Mouse (Mus musculus) liver, embryonic 12.5 days (tissue): ENCODE data around the gene Timp3. TPM values are rescaled to one million over a fixed set of nuclear protein-coding genes. Genes with fewer than 3 reads are reported as not detected.

Source experiments
- ATAC-seq: fragments of 200-750 bp; cut with Nextera tagmentation; 2 replicates; pipeline ENCODE4 v1.8.0; 2017; ENCODE audit warnings: moderate number of reproducible peaks, mild to moderate bottlenecking, moderate library complexity
- H3K27ac ChIP-seq: fragments of 300-500 bp; sonication (generic); 2 replicates; pipeline ENCODE4 v1.5.1; 2016; ENCODE audit warnings: mild to moderate bottlenecking
- H3K27me3 ChIP-seq: fragments of 300-500 bp; sonication (generic); replicated peaks from 2 replicates; pipeline ENCODE4 v1.6.1; 2016; ENCODE audit warnings: mild to moderate bottlenecking, moderate library complexity
- H3K36me3 ChIP-seq: fragments of 300-500 bp; sonication (generic); 2 replicates; pipeline ENCODE4 v1.6.1; 2016; ENCODE audit warnings: mild to moderate bottlenecking, moderate library complexity
- H3K4me1 ChIP-seq: fragments of 300-500 bp; sonication (generic); 2 replicates; pipeline ENCODE4 v1.6.1; 2016
- H3K4me2 ChIP-seq: fragments of 300-500 bp; sonication (generic); 2 replicates; pipeline ENCODE4 v1.6.1; 2016; ENCODE audit warnings: mild to moderate bottlenecking, moderate library complexity
- H3K4me3 ChIP-seq: fragments of 300-500 bp; sonication (generic); 2 replicates; pipeline ENCODE4 v1.5.1; 2016; ENCODE audit warnings: mild to moderate bottlenecking, moderate library complexity
- H3K9ac ChIP-seq: fragments of 300-500 bp; sonication (generic); 2 replicates; pipeline ENCODE4 v1.6.1; 2016; ENCODE audit warnings: mild to moderate bottlenecking, moderate library complexity
- H3K9me3 ChIP-seq: fragments of 300-500 bp; sonication (generic); replicated peaks from 2 replicates; pipeline ENCODE4 v1.6.1; 2016; ENCODE audit warnings: mild to moderate bottlenecking, moderate library complexity
- WGBS: fragments of 180-500 bp; shearing (Covaris S2); methylation state at CpG from one replicate; pipeline ENCODE4 v1.1.7; 2016; ENCODE audit not compliant: insufficient replicate concordance; 5-methylcytosine and 5-hydroxymethylcytosine counted together
- polyA plus RNA-seq: library from polyadenylated mRNA; unstranded; fragments of >200 nt; fragmentation: Nextera tagmentation; extraction: Ambion mirVana; gene quantifications from 2 replicates; pipeline ENCODE4 v1.2.1, GENCODE M21; 2016

Gene Timp3
- polyA plus RNA-seq, 1 experiment from 2014 or later = 17.0 TPM

GRCm38 (mm10) chr10:86318552-86319140 lies 18.5 kb downstream of the Timp3 start:
- no peak overlapping the region for H3K4me2 ChIP-seq
- H3K4me1 ChIP-seq = no peaks in the 10 kb centered on the region
- no peaks in the 10 kb centered on the region; the same call in 1 of the 2 replicates for H3K27me3 ChIP-seq
- no peak overlapping the region for H3K27ac ChIP-seq
- WGBS = 74% methylated on average over 5 of the region's 5 CpGs
- ATAC-seq = no peak
- H3K4me3 ChIP-seq = no peak overlapping the region
- H3K36me3 ChIP-seq = no peaks in the 10 kb centered on the region
- no peak overlapping the region for H3K9ac ChIP-seq
- no peaks in the 10 kb centered on the region for H3K9me3 ChIP-seq

- Histone ChIP-seq H3K9me3 (no peaks in the 10 kb centered on the region), H3K27me3 (no peaks in the 10 kb centered on the region; the same call in 1 of the 2 replicates), H3K9ac (no peak overlapping the region), H3K4me1 (no peaks in the 10 kb centered on the region), H3K4me3 (no peak overlapping the region), H3K36me3 (no peaks in the 10 kb centered on the region), H3K27ac (no peak overlapping the region), H3K4me2 (no peak overlapping the region)
- WGBS = 56% methylated on average over 3 of the region's 3 CpGs
- ATAC-seq = no peak
Measured at GRCm38 (mm10) chr10:86319526-86319925, 19.4 kb downstream of the Timp3 start.

- Histone ChIP-seq H3K4me2 (no peak overlapping the region), H3K9me3 (no peaks in the 10 kb centered on the region), H3K4me3 (no peak overlapping the region), H3K27ac (no peak overlapping the region), H3K4me1 (0 out of 2 replicates have a peak, but pooled peaks cover 2% of the 10 kb centered on the region), H3K27me3 (no peaks in the 10 kb centered on the region; the same call in 1 of the 2 replicates), H3K9ac (no peak overlapping the region), H3K36me3 (no peaks in the 10 kb centered on the region)
- no peak for ATAC-seq
- WGBS = 87% methylated on average over 5 of the region's 5 CpGs
Measured at GRCm38 (mm10) chr10:86320204-86320603, 20.0 kb downstream of the Timp3 start.

DNA sequence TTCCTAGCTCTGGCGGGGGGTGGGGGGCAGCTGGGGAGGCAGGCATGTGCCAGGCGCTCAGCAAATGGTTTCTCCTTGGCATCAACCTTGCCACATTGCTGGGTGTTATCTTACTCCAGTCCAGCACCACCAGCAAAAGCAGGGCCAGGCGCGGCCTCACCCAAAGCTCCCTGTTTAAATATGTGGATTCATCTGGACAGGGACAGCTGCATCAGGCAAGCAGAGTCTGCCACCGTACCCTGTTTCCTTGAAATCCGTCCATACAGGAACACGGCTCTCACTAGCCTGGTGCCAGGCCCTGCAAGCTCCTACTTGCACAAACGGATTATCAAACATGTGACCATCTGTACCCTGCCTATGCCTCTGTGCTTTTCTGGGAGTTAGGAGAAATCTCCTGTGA lies 21.0 kb downstream of the Timp3 start:
- ATAC-seq = no peak
- Histone ChIP-seq H3K4me2 (no peak overlapping the region), H3K4me3 (no peak overlapping the region), H3K36me3 (no peaks in the 10 kb centered on the region), H3K9ac (no peak overlapping the region), H3K4me1 (0 out of 2 replicates have a peak, but pooled peaks cover 3% of the 10 kb centered on the region), H3K27me3 (no peaks in the 10 kb centered on the region; the same call in 1 of the 2 replicates), H3K9me3 (no peaks in the 10 kb centered on the region), H3K27ac (no peak overlapping the region)
- WGBS = 73% methylated on average over 8 of the region's 8 CpGs

DNA sequence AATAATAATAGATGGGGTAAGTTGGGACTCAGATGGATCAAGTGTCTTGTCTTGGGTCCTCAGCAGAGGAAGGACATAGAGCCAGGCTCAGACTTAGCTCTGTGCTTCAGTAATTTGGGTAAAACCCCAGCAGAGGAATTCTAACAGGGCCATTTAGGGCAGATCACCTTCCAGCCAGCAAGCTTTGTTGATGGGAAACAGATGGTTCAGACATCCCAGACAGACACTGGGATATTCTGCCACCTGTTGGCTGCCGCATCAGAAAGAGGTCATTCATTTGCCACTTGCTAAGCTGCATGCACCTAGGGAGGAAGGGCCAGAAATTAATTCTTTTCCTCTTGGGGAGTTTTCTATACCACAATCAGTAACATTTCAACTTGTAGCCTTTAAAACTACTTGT lies 21.8 kb downstream of the Timp3 start:
- no peak overlapping the region for H3K9ac ChIP-seq
- H3K27me3 ChIP-seq = no peaks in the 10 kb centered on the region; the same call in 1 of the 2 replicates
- 63% methylated on average over 1 of the region's 1 CpGs for WGBS
- ATAC-seq = no peak
- H3K9me3 ChIP-seq = no peaks in the 10 kb centered on the region
- H3K27ac ChIP-seq = no peak overlapping the region
- H3K4me2 ChIP-seq = no peak overlapping the region
- 0 out of 2 replicates have a peak, but pooled peaks cover 3% of the 10 kb centered on the region for H3K4me1 ChIP-seq
- H3K36me3 ChIP-seq = no peaks in the 10 kb centered on the region
- no peak overlapping the region for H3K4me3 ChIP-seq

DNA sequence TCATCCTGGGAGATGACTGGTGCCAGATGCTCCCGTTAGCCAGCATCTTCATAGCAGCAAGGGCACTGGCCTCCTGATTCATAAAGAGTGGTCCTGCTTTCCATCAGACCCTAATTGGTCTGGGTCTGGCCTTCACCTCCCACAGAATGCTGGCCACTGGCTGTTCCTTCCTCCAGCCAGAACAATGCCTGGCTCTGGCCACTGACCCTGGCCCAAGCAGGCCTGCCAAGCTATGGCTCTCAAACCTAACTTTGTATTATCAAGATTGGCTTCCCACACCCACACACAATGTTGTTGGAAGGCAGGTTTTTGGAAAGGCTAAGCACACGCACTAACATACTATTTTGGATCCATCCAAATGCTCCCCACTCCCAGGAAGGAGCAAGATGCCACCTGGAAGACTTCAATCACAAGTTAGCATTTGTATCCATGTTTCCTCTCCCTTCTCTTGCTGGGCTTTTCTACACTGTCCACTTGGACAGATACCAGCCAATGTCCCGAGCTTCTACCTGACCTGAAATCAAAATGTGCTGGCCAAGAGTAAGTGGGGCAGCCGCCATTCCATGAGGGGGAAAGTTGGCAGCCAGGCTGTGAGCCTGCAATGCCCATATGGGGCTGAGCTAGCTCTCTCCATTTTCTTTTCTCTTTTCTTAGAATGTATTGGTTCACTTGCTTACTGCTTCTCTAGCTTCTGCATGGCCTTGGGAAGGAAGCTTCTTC lies 23.3 kb downstream of the Timp3 start:
- peaks cover 3% of the 10 kb centered on the region; the same call in 1 of the 2 replicates for H3K4me1 ChIP-seq
- H3K36me3 ChIP-seq = no peaks in the 10 kb centered on the region
- no peak overlapping the region for H3K27ac ChIP-seq

GRCm38 (mm10) chr10:86325272-86325671 lies 25.1 kb downstream of the Timp3 start:
- 27% methylated on average over 6 of the region's 6 CpGs for WGBS
- Histone ChIP-seq H3K9ac (no peak overlapping the region), H3K27me3 (no peaks in the 10 kb centered on the region; the same call in 1 of the 2 replicates)

More for the DNA sequence above, 23.3 kb downstream of the Timp3 start:
- Histone ChIP-seq H3K4me2 (no peak overlapping the region), H3K27me3 (no peaks in the 10 kb centered on the region; the same call in 1 of the 2 replicates), H3K9me3 (no peaks in the 10 kb centered on the region), H3K9ac (no peak overlapping the region), H3K4me3 (no peak overlapping the region)
- no peak for ATAC-seq
- WGBS = 69% methylated on average over 4 of the region's 4 CpGs

GRCm38 (mm10) chr10:86328143-86328542 lies 28.0 kb downstream of the Timp3 start:
- Histone ChIP-seq H3K27me3 (no peaks in the 10 kb centered on the region), H3K36me3 (no peaks in the 10 kb centered on the region), H3K4me1 (peaks cover 50% of the 10 kb centered on the region), H3K9me3 (no peaks in the 10 kb centered on the region), H3K4me2 (no peak overlapping the region), H3K4me3 (no peak overlapping the region), H3K27ac (no peak overlapping the region), H3K9ac (no peak overlapping the region)
- 74% methylated on average over 4 of the region's 4 CpGs for WGBS
- no peak for ATAC-seq

More at GRCm38 (mm10) chr10:86325272-86325671, 25.1 kb downstream of the Timp3 start:
- Histone ChIP-seq H3K4me2 (no peak overlapping the region), H3K36me3 (no peaks in the 10 kb centered on the region), H3K9me3 (no peaks in the 10 kb centered on the region), H3K4me3 (no peak overlapping the region), H3K4me1 (peaks cover 22% of the 10 kb centered on the region), H3K27ac (no peak overlapping the region)
- ATAC-seq = no peak

DNA sequence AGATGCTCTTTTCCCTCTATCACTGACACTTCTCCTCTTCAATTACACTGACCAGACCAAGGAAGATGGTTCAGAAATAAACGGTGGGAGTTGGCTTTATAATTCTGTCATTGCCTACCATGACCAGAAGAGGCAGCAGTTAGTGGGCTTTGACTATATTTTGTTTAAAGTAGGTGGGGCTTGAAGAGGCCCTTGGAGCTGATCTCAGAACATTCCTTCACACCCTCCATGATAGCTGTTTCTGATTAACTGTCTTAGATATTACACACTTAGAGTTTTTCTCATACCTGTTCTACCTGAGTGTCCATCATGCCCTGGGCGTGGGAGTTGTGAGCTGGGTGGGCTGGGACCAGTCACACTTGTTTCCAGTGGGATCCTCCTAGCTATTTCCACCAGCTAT lies 28.5 kb downstream of the Timp3 start:
- no peak overlapping the region for H3K4me2 ChIP-seq
- no peak for ATAC-seq
- H3K27me3 ChIP-seq = no peaks in the 10 kb centered on the region
- WGBS = 70% methylated on average over 2 of the region's 2 CpGs
- H3K9ac ChIP-seq = no peak overlapping the region
- H3K4me3 ChIP-seq = no peak overlapping the region
- peak overlapping the region; percentile 55; the same call in 1 of the 2 replicates for H3K27ac ChIP-seq
- no peaks in the 10 kb centered on the region for H3K9me3 ChIP-seq
- H3K4me1 ChIP-seq = peaks cover 56% of the 10 kb centered on the region
- H3K36me3 ChIP-seq = no peaks in the 10 kb centered on the region

DNA sequence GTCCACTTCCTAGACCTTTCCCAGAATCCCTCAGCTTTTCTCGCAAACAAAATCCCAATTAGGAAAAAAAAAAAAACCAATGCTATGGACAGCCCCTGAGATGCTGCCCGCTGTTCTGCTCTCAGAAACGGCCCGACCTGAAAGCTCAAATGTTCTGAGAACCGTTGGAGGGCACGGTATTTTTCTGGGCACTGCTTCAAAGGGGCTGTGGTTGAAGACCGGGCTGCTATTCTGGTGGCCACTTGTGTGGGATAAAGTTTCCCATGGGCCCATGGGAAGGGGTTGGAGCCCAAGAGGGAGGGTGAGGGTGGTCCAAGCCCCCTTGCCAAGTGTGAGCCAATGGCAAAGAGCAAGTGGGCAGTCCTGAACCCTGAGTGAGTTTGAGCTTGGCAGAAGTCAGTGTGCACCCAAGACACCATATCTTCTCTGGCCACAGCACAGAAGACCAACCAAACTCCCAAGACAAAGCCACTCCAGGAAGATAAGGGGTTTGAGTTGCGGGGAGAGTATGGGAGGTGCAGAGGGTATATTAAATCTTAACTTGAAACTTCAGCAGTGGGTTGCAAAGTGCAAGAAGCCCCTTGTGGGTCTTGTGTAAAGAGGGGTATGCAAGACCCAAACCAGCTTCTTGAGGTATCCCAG lies 29.2 kb downstream of the Timp3 start:
- Histone ChIP-seq H3K27me3 (no peaks in the 10 kb centered on the region), H3K4me2 (no peak overlapping the region; the same call in 1 of the 2 replicates), H3K9ac (no peak overlapping the region), H3K9me3 (no peaks in the 10 kb centered on the region), H3K36me3 (no peaks in the 10 kb centered on the region), H3K4me1 (peaks cover 63% of the 10 kb centered on the region), H3K4me3 (no peak overlapping the region), H3K27ac (peak overlapping the region; percentile 55; the same call in 1 of the 2 replicates)
- ATAC-seq = peak; percentile 52; the same call in 1 of the 2 replicates
- 84% methylated on average over 8 of the region's 8 CpGs for WGBS

GRCm38 (mm10) chr10:86330993-86331680 lies 31.0 kb downstream of the Timp3 start:
- Histone ChIP-seq H3K4me3 (no peak overlapping the region), H3K9ac (no peak overlapping the region), H3K9me3 (no peaks in the 10 kb centered on the region), H3K27ac (peak overlapping the region; percentile 72), H3K27me3 (no peaks in the 10 kb centered on the region), H3K36me3 (no peaks in the 10 kb centered on the region), H3K4me2 (no peak overlapping the region), H3K4me1 (peaks cover 76% of the 10 kb centered on the region)
- no peak for ATAC-seq
- 66% methylated on average over 5 of the region's 5 CpGs for WGBS
